Comparison of ENCODE assay signal across 19 mouse cellular contexts in genomic region chr19:53552216-53552786, GRCm38 (mm10). TPM values are rescaled to one million over a fixed set of nuclear protein-coding genes. Genes with fewer than 3 reads are reported as not detected.
DNase-seq lines count a peak whose midpoint lies in the region; ATAC-seq lines count a peak whose summit lies in the region.
"Had no signal": no experiment of that assay in that cellular context is flagged by ENCODE, and none has a peak within 500 bp of the region (broad histone marks: within the 10 kb centered on the region; RNA-seq: fewer than 3 reads in every experiment).

No protein-coding gene starts in this region.

- H3K4me3 ChIP-seq in liver, embryonic 11.5 days (ENCODE audit: low read depth, low read length): no peak overlapping the region
- H3K4me3 ChIP-seq: forebrain, embryonic 13.5 days; limb, embryonic 15.5 days; lung, embryonic 15.5 days had no signal

- H3K4me2 ChIP-seq in liver, embryonic 11.5 days: no peak overlapping the region
- H3K4me2 ChIP-seq: forebrain, embryonic 13.5 days; limb, embryonic 15.5 days; lung, embryonic 15.5 days had no signal

- peak overlapping the region; percentile 52 for H3K27ac ChIP-seq in liver, embryonic 11.5 days (ENCODE audit: low read depth, low read length)
- H3K27ac ChIP-seq: forebrain, embryonic 13.5 days; hindbrain, postnatal 0 days; limb, embryonic 15.5 days; lung, embryonic 15.5 days had no signal

- H3K27me3 ChIP-seq in liver, embryonic 11.5 days (replicated peaks; ENCODE audit: control insufficient read depth, insufficient read depth, low read length): no peaks in the 10 kb centered on the region
- H3K27me3 ChIP-seq: forebrain, embryonic 13.5 days; limb, embryonic 15.5 days; lung, embryonic 15.5 days had no signal

- 37% methylated on average over 10 of the region's 10 CpGs for WGBS in liver, embryonic 11.5 days

- H3K4me1 ChIP-seq in liver, embryonic 11.5 days (replicated peaks; ENCODE audit: control insufficient read depth, insufficient read depth, low read length): peaks cover 40% of the 10 kb centered on the region

- DNase-seq in embryo, embryonic 10 days (ENCODE audit: low spot score): peak; percentile 51
- no peak for DNase-seq in embryo, embryonic 11 days
- no peak for DNase-seq in liver, embryonic 11.5 days (ENCODE audit: low spot score)
- DNase-seq in liver: no peak
- DNase-seq in embryo, embryonic 10.5 days (ENCODE audit: low spot score): peak; percentile 31
- no peak for DNase-seq in left cerebral cortex, adult 18-20 months (ENCODE audit: low spot score in 2 of 2)
- DNase-seq in thymus, postnatal 25 days: no peak
- no peak for DNase-seq in Muller cell, postnatal 12 days (ENCODE audit: inconsistent ontology term)
- DNase-seq: adrenal gland, postnatal 25 days; cerebellum, adult 18-20 months; gastrocnemius, postnatal 36 days; kidney, adult 18-20 months; midbrain, embryonic 14.5 days; retina, postnatal 1 day; right cerebral cortex, postnatal 4 days had no signal

- no peak for ATAC-seq in liver, embryonic 11.5 days (replicated peaks; ENCODE audit: low FRiP score)
- ATAC-seq: forebrain, embryonic 13.5 days; hindbrain, postnatal 0 days had no signal

- no peak overlapping the region for H3K9ac ChIP-seq in liver, embryonic 11.5 days (ENCODE audit: low read depth, low read length)
- H3K9ac ChIP-seq: forebrain, embryonic 13.5 days; limb, embryonic 15.5 days; lung, embryonic 15.5 days had no signal

- no peaks in the 10 kb centered on the region for H3K9me3 ChIP-seq in liver, embryonic 11.5 days (ENCODE audit: control insufficient read depth, low read length)
- H3K9me3 ChIP-seq: forebrain, embryonic 13.5 days; limb, embryonic 15.5 days; lung, embryonic 15.5 days had no signal

- no peaks in the 10 kb centered on the region for H3K36me3 ChIP-seq in liver, embryonic 11.5 days (ENCODE audit: control insufficient read depth, insufficient read depth, low read length)
- H3K36me3 ChIP-seq: limb, embryonic 15.5 days; lung, embryonic 15.5 days had no signal

RNA-seq across cellular contexts. Expression of gene Dusp5, which starts 23.4 kb away (rescaled TPM):
- polyA plus RNA-seq in liver, embryonic 11.5 days (2014; fragmentation: Nextera tagmentation; extraction: Ambion mirVana): 6.7 TPM in 2 replicates
- total RNA-seq in left cerebral cortex, adult 18-20 months (2021): 10 to 100 TPM; 20.1 to 22.5 TPM

RNA-seq across cellular contexts. Expression of gene Nutf2-ps1, which starts 36.6 kb away (rescaled TPM):
- polyA plus RNA-seq in liver, embryonic 11.5 days (2014; fragmentation: Nextera tagmentation; extraction: Ambion mirVana): 400 and 410 TPM in 2 replicates
- 10 to 100 TPM; 49.4 to 52.2 TPM for total RNA-seq in left cerebral cortex, adult 18-20 months (2021)

RNA-seq across cellular contexts. Expression of gene Smc3, which starts 47.9 kb away (rescaled TPM):
- 80.6 and 82.5 TPM in 2 replicates for polyA plus RNA-seq in liver, embryonic 11.5 days (2014; fragmentation: Nextera tagmentation; extraction: Ambion mirVana)
- total RNA-seq in left cerebral cortex, adult 18-20 months (2021): 10 to 100 TPM; 37.2 to 38.2 TPM

Comparison
In these comparisons a context has a peak if more than half of its experiments do, and no peak if none do; other contexts are left out.
1. DNase-seq: peak in embryo, embryonic 10 days (single experiment) and embryo, embryonic 10.5 days (single experiment); none in embryo, embryonic 11 days (single experiment), liver, embryonic 11.5 days (single experiment), liver (single experiment), left cerebral cortex, adult 18-20 months (0 of 2), thymus, postnatal 25 days (single experiment) and Muller cell, postnatal 12 days (single experiment).